Comparison of ENCODE assay signal across 6 mouse cellular contexts in genomic region chr6:86336340-86336739, GRCm38 (mm10). TPM values are rescaled to one million over a fixed set of nuclear protein-coding genes. Genes with fewer than 3 reads are reported as not detected.
A peak's percentile ranks its signal among the peaks of the same experiment; 100 is the strongest.
DNase-seq lines count a peak whose midpoint lies in the region; ATAC-seq and TF ChIP-seq lines count a peak whose summit lies in the region.
"Not testable (repeated sequence)": the region's sequence is repeated elsewhere in the genome, so short reads cannot be mapped to it uniquely, and the experiment has no call there.

No protein-coding gene starts in this region.

- CTCF ChIA-PET in Patski (lab: Charles Lee) = not testable (repeated sequence)

- H3K4me3 ChIP-seq in E14TG2a.4 (replicated peaks; ENCODE audit: low read length); layer of hippocampus, adult 2 months; testis, adult 2 months (ENCODE audit: control insufficient read depth, low read depth, low read length): not testable (repeated sequence)

- H3K36me3 ChIP-seq in E14TG2a.4 (ENCODE audit: insufficient read depth, low read length); testis, adult 2 months (ENCODE audit: control insufficient read depth, insufficient read depth, low read length): not testable (repeated sequence)

- H3K27me3 ChIP-seq in E14TG2a.4 (ENCODE audit: insufficient read depth, low read length); Patski; testis, adult 2 months (ENCODE audit: control insufficient read depth, insufficient read depth, low read length): not testable (repeated sequence)

- H3K27ac ChIP-seq in layer of hippocampus, adult 2 months; testis, adult 2 months (ENCODE audit: control insufficient read depth, insufficient read depth, low read depth, low read length): not testable (repeated sequence)

- not testable (repeated sequence) for ATAC-seq in Patski

- in situ Hi-C loops in Patski (cut with MboI; ENCODE audit: low pct_unique_long_range_greater_than_20kb) = not testable (repeated sequence)

- TF ChIP-seq CTCF in E14TG2a.4 (conservative IDR thresholded peaks at IDR 0.05; ENCODE audit: low read length) = peak; percentile 55
- peak; percentile 28 for TF ChIP-seq CTCF in Patski (IDR thresholded peaks at IDR 0.05)
- TF ChIP-seq CTCF in layer of hippocampus, adult 2 months (conservative IDR thresholded peaks at IDR 0.05) = peak; percentile 28; the same call in 1 of the 2 replicates
- peak; percentile 3; the same call in 1 of the 2 replicates for TF ChIP-seq CTCF in testis, adult 2 months (IDR thresholded peaks at IDR 0.05; ENCODE audit: control insufficient read depth, insufficient read depth, insufficient replicate concordance, low read depth, low read length)

- peak; percentile 48 for DNase-seq in ES-CJ7 (ENCODE audit: low read depth, low spot score)
- not testable (repeated sequence) for DNase-seq in Patski (ENCODE audit: low read depth, low spot score); layer of hippocampus, adult 2 months (ENCODE audit: low spot score in 2 of 2)
- DNase-seq in ZHBTc4 (ENCODE audit: low read depth, low spot score) = peak; percentile 54

- peaks cover 18% of the 10 kb centered on the region for H3K4me1 ChIP-seq in E14TG2a.4 (replicated peaks; ENCODE audit: low read depth, low read length)
- not testable (repeated sequence) for H3K4me1 ChIP-seq in testis, adult 2 months (ENCODE audit: control insufficient read depth, insufficient read depth, low read length)

- H3K9me3 ChIP-seq in E14TG2a.4 (ENCODE audit: low read length) = not testable (repeated sequence)

- POLR2A ChIA-PET in Patski (lab: Charles Lee) = not testable (repeated sequence)

- not testable (repeated sequence) for TF ChIP-seq POLR2A in testis, adult 2 months (IDR thresholded peaks at IDR 0.05; ENCODE audit: control insufficient read depth, low read depth, low read length)

RNA-seq across cellular contexts. Expression of gene Fam136a, which starts 29.1 kb away (rescaled TPM):
- 36.3 TPM for polyA plus RNA-seq in Patski (2021)
- total RNA-seq in layer of hippocampus, adult 2 months (2021) = 10 to 100 TPM; 27.0 to 30.0 TPM
- 13.4 and 16.4 TPM in 2 replicates for polyA plus RNA-seq in testis, adult 2 months (2012; rRNA removed)

RNA-seq across cellular contexts. Expression of gene Snrpg, which starts 34.8 kb away (rescaled TPM):
- polyA plus RNA-seq in Patski (2021) = 125 TPM
- total RNA-seq in layer of hippocampus, adult 2 months (2021) = 10 to 100 TPM; 75.3 to 88.0 TPM
- polyA plus RNA-seq in testis, adult 2 months (2012; rRNA removed) = 68.3 and 87.3 TPM in 2 replicates

Comparison
In these comparisons a context has a peak if more than half of its experiments do, and no peak if none do; other contexts are left out.
1. CTCF ChIP-seq: peak in every context shown above with its lines; median percentile 55 in E14TG2a.4; 28 in Patski; 28 in layer of hippocampus, adult 2 months; 3 in testis, adult 2 months.